Mouse (Mus musculus) megakaryocyte, embryonic 14.5 days (primary cell): ENCODE measurements around the gene Pdgfa. TPM values are rescaled to one million over a fixed set of nuclear protein-coding genes. Genes with fewer than 3 reads are reported as not detected.
A peak's percentile ranks its signal among the peaks of the same experiment; 100 is the strongest.

Experiments
- H3K27me3 ChIP-seq: replicated peaks from 2 replicates; pipeline ENCODE3; 2012; ENCODE audit warnings: inconsistent platforms
- H3K36me3 ChIP-seq: replicated peaks from 2 replicates; pipeline ENCODE3; 2012; ENCODE audit warnings: low read length, inconsistent platforms, mixed read lengths
- H3K4me1 ChIP-seq: 2 replicates; pipeline ENCODE4 v1.6.1; 2012; ENCODE audit warnings: inconsistent platforms
- H3K4me3 ChIP-seq: replicated peaks from 2 replicates; pipeline ENCODE3; 2012; ENCODE audit warnings: moderate library complexity, mild to moderate bottlenecking, inconsistent platforms
- H3K9me3 ChIP-seq: 2 replicates; pipeline ENCODE4 v1.6.1; 2012; ENCODE audit warnings: inconsistent platforms
- FLI1 ChIP-seq: IDR thresholded peaks from 2 replicates; pipeline ENCODE4 v1.6.1; 2012; ENCODE audit warnings: low read length, inconsistent platforms, mixed read lengths
- GATA1 ChIP-seq: IDR thresholded peaks from 3 replicates; pipeline ENCODE4 v1.6.1; 2012; ENCODE audit warnings: mixed read lengths, low read length, inconsistent platforms, borderline replicate concordance
- polyA plus RNA-seq: library from polyadenylated mRNA; stranded (reverse); fragments of >175 nt; gene quantifications from 2 replicates; pipeline ENCODE4 v1.2.3, GENCODE M21; 2012; ENCODE audit warnings: low replicate concordance; ENCODE audit not compliant: insufficient read depth

Gene Pdgfa
- polyA plus RNA-seq, 1 experiment: 19.1 TPM

DNA sequence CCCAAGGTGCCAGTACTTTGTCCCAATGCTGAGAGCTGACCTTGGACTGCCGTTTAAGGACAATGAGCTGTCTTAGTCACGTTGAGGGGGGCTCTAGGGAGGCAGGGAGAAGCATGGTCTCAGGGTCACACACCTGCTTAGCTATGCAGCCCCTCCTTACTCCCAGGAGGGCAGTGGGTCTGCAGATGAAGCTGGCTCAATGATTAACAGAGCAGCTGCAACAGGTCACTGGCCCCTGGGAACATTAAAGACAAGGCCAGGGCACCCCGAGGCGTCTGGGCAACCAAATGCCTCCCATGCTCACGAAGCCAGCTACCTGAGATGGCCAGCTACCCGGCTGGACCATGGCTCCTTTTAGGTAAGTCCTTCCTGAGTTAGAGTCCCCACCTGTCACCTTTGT lies 23.4 kb upstream of the Pdgfa start:
- no peaks in the 10 kb centered on the region for H3K36me3 ChIP-seq
- TF ChIP-seq GATA1 (no peak), FLI1 (no peak)
- H3K4me1 ChIP-seq: peaks cover 16% of the 10 kb centered on the region; the same call in 1 of the 2 replicates

DNA sequence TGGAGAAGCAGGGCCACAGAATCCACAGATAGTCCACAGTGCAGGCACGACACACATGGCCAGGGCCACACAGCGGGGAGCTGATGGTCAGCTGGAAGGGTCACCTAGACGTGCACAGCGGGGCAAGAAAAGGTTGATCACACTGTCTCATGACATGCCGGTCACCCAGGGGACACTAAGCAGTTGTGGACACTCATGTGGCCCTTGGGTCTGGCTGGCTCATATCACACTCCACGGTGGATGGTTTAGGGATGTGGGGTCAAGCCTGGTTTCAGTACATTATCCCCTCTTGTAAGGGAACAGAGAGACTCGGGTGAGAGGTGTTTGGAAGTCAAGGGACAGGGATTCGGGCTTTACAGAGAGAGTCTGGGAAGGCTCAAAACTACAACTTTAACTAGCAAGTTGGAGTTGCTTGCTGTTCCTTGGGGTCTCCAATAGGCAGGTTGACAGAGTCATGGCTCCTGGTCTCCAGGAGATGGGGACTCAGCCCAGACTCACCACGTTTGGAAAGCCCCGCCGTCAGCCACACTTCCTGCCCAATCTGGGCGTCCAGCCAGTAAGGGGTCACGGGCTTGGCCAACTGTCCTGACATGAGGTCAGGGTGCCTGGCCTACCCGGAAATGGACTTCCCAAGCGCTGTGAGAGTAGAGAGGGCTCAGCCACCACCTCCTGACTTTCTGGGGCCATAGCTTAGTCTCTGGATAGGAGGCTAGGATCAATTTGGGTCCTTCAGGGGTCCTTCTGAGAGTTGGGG lies 20.4 kb upstream of the Pdgfa start:
- peaks cover 80% of the 10 kb centered on the region for H3K27me3 ChIP-seq
- H3K36me3 ChIP-seq: no peaks in the 10 kb centered on the region
- H3K9me3 ChIP-seq: no peaks in the 10 kb centered on the region
- TF ChIP-seq GATA1 (no peak), FLI1 (no peak)
- H3K4me3 ChIP-seq: no peak overlapping the region
- H3K4me1 ChIP-seq: peaks cover 24% of the 10 kb centered on the region

More for the DNA sequence above, 23.4 kb upstream of the Pdgfa start:
- no peak overlapping the region for H3K4me3 ChIP-seq
- H3K27me3 ChIP-seq: peaks cover 74% of the 10 kb centered on the region
- no peaks in the 10 kb centered on the region for H3K9me3 ChIP-seq

- peak overlapping the region; percentile 5 for H3K4me3 ChIP-seq
- peaks cover 79% of the 10 kb centered on the region for H3K27me3 ChIP-seq
- peaks cover 21% of the 10 kb centered on the region for H3K4me1 ChIP-seq
- no peaks in the 10 kb centered on the region for H3K9me3 ChIP-seq
- H3K36me3 ChIP-seq: no peaks in the 10 kb centered on the region
- TF ChIP-seq GATA1: no peak
- no peak for TF ChIP-seq FLI1
These were observed 17.9 kb upstream of the Pdgfa start for GRCm38 (mm10) chr5:139015097-139015496.

GRCm38 (mm10) chr5:139010649-139011048 lies 13.5 kb upstream of the Pdgfa start:
- Histone ChIP-seq H3K27me3 (peaks cover 74% of the 10 kb centered on the region), H3K36me3 (no peaks in the 10 kb centered on the region)

GRCm38 (mm10) chr5:139007141-139007775 lies 10.1 kb upstream of the Pdgfa start:
- H3K9me3 ChIP-seq: no peaks in the 10 kb centered on the region
- TF ChIP-seq FLI1 (no peak), GATA1 (no peak)

More at GRCm38 (mm10) chr5:139010649-139011048, 13.5 kb upstream of the Pdgfa start:
- TF ChIP-seq GATA1: no peak
- no peak for TF ChIP-seq FLI1
- Histone ChIP-seq H3K4me3 (no peak overlapping the region), H3K9me3 (no peaks in the 10 kb centered on the region), H3K4me1 (peaks cover 35% of the 10 kb centered on the region)

GRCm38 (mm10) chr5:139004588-139004987 lies 7.4 kb upstream of the Pdgfa start:
- Histone ChIP-seq H3K9me3 (peaks cover 20% of the 10 kb centered on the region), H3K4me1 (peaks cover 36% of the 10 kb centered on the region)
- TF ChIP-seq GATA1 (no peak), FLI1 (no peak)

More at GRCm38 (mm10) chr5:139007141-139007775, 10.1 kb upstream of the Pdgfa start:
- H3K4me1 ChIP-seq: peaks cover 30% of the 10 kb centered on the region
- H3K36me3 ChIP-seq: no peaks in the 10 kb centered on the region
- peaks cover 65% of the 10 kb centered on the region for H3K27me3 ChIP-seq
- no peak overlapping the region for H3K4me3 ChIP-seq

DNA sequence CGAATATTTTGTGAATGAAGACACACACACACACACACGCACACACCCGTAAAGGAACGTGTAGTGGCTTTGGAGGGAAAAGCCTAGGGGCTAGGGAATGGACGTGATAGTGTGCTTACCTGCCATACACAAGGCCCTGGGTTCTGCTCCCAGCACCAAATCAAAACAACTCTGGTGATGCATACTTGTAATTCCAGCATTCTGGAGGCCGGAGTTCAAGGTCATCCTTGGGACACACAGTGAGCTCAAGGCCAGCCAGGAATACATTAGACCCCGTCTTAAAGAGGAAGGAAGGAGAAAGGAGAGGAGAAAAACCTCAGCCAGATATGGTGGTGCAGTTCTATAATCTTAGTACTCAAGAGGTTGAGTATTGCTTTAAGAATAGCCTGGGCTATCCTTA lies 2.5 kb upstream of the Pdgfa start:
- H3K36me3 ChIP-seq: no peaks in the 10 kb centered on the region
- TF ChIP-seq GATA1 (no peak), FLI1 (no peak)
- peaks cover 24% of the 10 kb centered on the region for H3K9me3 ChIP-seq
- H3K4me3 ChIP-seq: no peak overlapping the region
- H3K4me1 ChIP-seq: peaks cover 52% of the 10 kb centered on the region
- H3K27me3 ChIP-seq: peaks cover 85% of the 10 kb centered on the region

More at GRCm38 (mm10) chr5:139004588-139004987, 7.4 kb upstream of the Pdgfa start:
- peaks cover 68% of the 10 kb centered on the region for H3K27me3 ChIP-seq
- no peak overlapping the region for H3K4me3 ChIP-seq
- no peaks in the 10 kb centered on the region for H3K36me3 ChIP-seq

DNA sequence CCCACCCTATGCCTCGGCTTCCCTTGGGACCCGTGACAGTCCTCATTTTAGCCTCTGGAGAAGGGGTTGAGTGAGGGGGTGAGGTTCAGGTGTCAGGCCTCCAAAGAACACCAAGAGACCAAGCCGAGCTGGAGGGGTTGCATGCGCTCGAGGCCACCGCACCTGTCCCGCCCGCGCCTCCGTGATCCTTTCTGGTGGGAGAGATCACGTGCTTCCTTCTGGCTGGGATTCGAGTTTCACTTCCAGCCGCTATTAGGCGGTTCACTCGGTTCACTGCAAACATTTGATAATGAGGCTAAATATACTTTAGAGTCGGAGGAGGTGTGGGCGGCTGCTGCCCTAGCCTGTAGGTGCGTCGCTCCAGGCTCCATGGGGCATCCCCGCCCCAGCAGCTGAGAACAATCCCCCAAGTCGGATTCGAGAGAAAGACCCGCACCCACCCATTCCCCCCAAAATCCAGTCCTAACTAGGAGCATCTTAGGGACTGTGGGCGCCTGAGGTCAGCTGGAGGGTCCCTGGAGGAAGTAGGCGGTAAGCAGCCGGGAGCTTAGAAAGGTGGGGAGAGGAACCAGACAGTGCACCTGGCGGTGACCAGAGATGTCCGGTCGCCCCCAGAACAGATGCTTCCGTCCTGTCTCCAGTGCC lies 888 bp upstream of the Pdgfa start:
- H3K4me3 ChIP-seq: peak overlapping the region; percentile 87
- peaks cover 24% of the 10 kb centered on the region for H3K9me3 ChIP-seq
- no peaks in the 10 kb centered on the region for H3K36me3 ChIP-seq
- peaks cover 65% of the 10 kb centered on the region for H3K4me1 ChIP-seq
- no peak for TF ChIP-seq FLI1
- H3K27me3 ChIP-seq: peaks cover 93% of the 10 kb centered on the region

DNA sequence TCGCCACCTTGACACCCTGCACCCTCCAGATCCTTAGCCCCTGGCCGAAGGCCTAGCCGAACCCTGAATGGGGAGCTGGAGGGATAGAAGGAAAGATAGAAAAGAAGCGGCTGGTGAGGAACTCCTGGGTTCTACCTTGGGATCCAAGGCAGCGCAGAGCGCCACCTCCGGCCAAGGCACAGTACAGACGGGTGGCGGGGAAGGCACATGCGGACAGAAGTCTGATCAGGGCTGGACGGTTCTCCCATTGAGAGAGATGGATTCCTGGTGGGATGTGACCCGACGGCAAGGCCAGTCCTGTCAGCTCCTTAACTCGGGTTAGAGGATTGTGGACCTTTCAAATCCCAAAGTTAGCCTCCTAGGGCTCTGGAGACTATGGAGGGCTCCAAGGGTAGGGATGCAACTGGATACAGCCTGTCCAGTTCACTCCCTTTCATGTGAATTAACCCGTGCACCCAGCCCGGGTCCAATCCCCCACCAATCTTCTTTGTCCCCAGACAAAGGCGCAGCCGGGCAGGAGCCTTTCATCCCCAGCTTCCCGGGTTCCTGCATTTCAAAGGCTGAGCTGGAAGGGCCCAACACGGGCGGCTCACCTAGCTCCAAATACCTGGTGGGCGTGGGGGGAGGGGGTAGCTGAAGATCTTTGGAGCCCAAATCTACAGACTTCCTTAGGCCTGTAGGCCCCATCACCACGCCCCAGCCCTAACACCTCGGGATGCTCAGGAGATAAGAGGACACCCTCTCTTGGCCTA lies 672 bp downstream of the Pdgfa start:
- peaks cover 66% of the 10 kb centered on the region for H3K4me1 ChIP-seq
- H3K9me3 ChIP-seq: peaks cover 18% of the 10 kb centered on the region
- peaks cover 99% of the 10 kb centered on the region for H3K27me3 ChIP-seq
- peak overlapping the region; percentile 91 for H3K4me3 ChIP-seq
- no peak for TF ChIP-seq GATA1
- TF ChIP-seq FLI1: no peak
- H3K36me3 ChIP-seq: no peaks in the 10 kb centered on the region
